Mouse (Mus musculus): ENCODE data around the gene Zbtb7b.

DNA sequence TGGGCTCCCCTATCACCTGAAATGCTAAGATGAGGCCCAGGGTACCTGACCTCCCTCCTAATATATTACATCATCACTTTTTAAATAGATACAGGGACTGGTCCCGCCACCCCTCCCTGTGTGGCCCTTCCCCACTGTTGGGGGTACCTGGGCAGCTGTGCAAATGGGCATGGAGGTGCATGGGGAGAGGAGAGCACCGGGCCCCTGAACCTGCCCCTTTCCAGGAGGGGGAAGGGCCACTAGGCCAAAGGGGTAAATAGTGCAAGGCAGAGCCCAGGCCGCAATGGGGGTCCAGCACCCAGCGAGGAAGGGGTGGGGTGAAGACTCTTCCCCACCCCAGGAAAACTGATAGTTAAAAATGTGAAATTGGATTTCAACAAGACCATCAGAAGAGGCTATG lies 16.7 kb downstream of the Zbtb7b start:
- TF ChIP-seq CTCF (IDR thresholded peaks at IDR 0.05; ENCODE audit: control insufficient read depth, insufficient read depth, low read length) = no peak
- TF ChIP-seq POLR2A (IDR thresholded peaks at IDR 0.05; ENCODE audit: borderline replicate concordance, control insufficient read depth, low read depth, low read length) = no peak

Measured in bone marrow, adult 2 months (tissue).